Comparison of ENCODE assay signal across 24 mouse cellular contexts in the genomic region with DNA sequence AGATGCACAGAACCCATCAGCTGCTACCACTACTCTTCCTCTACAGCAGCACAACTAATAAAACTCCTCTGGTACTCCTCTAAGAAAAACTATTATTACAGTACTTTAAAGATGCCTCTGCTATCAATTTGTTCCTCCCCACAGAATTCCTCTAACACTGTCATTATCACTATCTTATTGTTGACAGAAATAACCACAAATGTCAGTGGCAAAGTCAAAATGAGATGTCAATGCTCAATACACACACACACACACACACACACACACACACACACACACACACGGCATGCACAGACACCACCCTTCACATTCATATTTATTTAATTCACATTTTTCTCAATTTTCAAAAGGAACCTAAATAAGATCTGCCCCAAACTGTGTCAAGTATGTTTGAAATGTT. TPM values are rescaled to one million over a fixed set of nuclear protein-coding genes. Genes with fewer than 3 reads are reported as not detected.
DNase-seq lines count a peak whose midpoint lies in the region; ATAC-seq and TF ChIP-seq lines count a peak whose summit lies in the region.
"Had no signal": no experiment of that assay in that cellular context is flagged by ENCODE, and none has a peak within 500 bp of the region (broad histone marks: within the 10 kb centered on the region; RNA-seq: fewer than 3 reads in every experiment).

No protein-coding gene starts in this region.

- no peaks in the 10 kb centered on the region for H3K36me3 ChIP-seq in heart, embryonic 13.5 days
- no peaks in the 10 kb centered on the region for H3K36me3 ChIP-seq in liver, embryonic 11.5 days (ENCODE audit: control insufficient read depth, insufficient read depth, low read length)
- no peaks in the 10 kb centered on the region; the same call in 1 of the 2 replicates for H3K36me3 ChIP-seq in liver, postnatal 0 days (replicated peaks; ENCODE audit: insufficient read depth, low read length)
- H3K36me3 ChIP-seq in MEL (ENCODE audit: control insufficient read depth in 1 of 2, insufficient read depth in 2 of 2, low read length in 2 of 2), result peaks cover 0 to 30% of the 10 kb centered on the region in 2 experiments; a peak in 2 of 4 replicates
- no peaks in the 10 kb centered on the region for H3K36me3 ChIP-seq in neural tube, embryonic 15.5 days
- H3K36me3 ChIP-seq: limb, embryonic 13.5 days; midbrain, embryonic 13.5 days; neural tube, embryonic 13.5 days; stomach, embryonic 15.5 days had no signal

- WGBS in heart, embryonic 13.5 days, result 21% methylated on average over 1 of the region's 1 CpGs
- WGBS in liver, embryonic 11.5 days, result 45% methylated on average over 1 of the region's 1 CpGs
- WGBS in liver, postnatal 0 days (ENCODE audit: insufficient replicate concordance), result 43% methylated on average over 1 of the region's 1 CpGs
- WGBS in neural tube, embryonic 15.5 days, result 80% methylated on average over 1 of the region's 1 CpGs

- 0 out of 2 replicates have a peak overlapping the region, but pooled peaks have one; percentile 60 for H3K27ac ChIP-seq in heart, embryonic 13.5 days (replicated peaks)
- no peak overlapping the region for H3K27ac ChIP-seq in liver, embryonic 11.5 days (ENCODE audit: low read depth, low read length)
- no peak overlapping the region for H3K27ac ChIP-seq in liver, postnatal 0 days (ENCODE audit: low read depth)
- no peak overlapping the region for H3K27ac ChIP-seq in MEL (ENCODE audit: control insufficient read depth, low read depth, low read length)
- H3K27ac ChIP-seq in neural tube, embryonic 15.5 days (replicated peaks), result no peak overlapping the region
- H3K27ac ChIP-seq: forebrain, embryonic 13.5 days; kidney, postnatal 0 days; limb, embryonic 13.5 days; midbrain, embryonic 13.5 days; neural tube, embryonic 13.5 days; stomach, embryonic 15.5 days had no signal

- peaks cover 63% of the 10 kb centered on the region for H3K4me1 ChIP-seq in heart, embryonic 13.5 days
- H3K4me1 ChIP-seq in liver, embryonic 11.5 days (replicated peaks; ENCODE audit: control insufficient read depth, insufficient read depth, low read length), result peaks cover 22% of the 10 kb centered on the region
- H3K4me1 ChIP-seq in liver, postnatal 0 days (ENCODE audit: insufficient read depth), result peaks cover 11% of the 10 kb centered on the region; the same call in 1 of the 2 replicates
- peaks cover 12 to 19% of the 10 kb centered on the region in 2 experiments for H3K4me1 ChIP-seq in MEL (ENCODE audit: control insufficient read depth in 1 of 2, insufficient read depth in 2 of 2, low read length in 2 of 2)
- H3K4me1 ChIP-seq in neural tube, embryonic 15.5 days, result peaks cover 23% of the 10 kb centered on the region
- H3K4me1 ChIP-seq: stomach, embryonic 15.5 days had no signal

- DNase-seq in heart, adult 8-10 months (ENCODE audit: low spot score), result no peak
- no peak for DNase-seq in liver, embryonic 11.5 days (ENCODE audit: low spot score)
- DNase-seq in liver, postnatal 0 days, result no peak
- DNase-seq in MEL (ENCODE audit: low read depth, low spot score), result peak; percentile 30
- no peak for DNase-seq in thymus, postnatal 25 days
- DNase-seq: adrenal gland, postnatal 10 days; cerebellum, adult 11 months; cerebellum, adult 9-10 months; cerebellum, postnatal 36 days; gastrocnemius, postnatal 14 days; kidney, adult 8-10 months; kidney, postnatal 4 days; lung, postnatal 36 days had no signal

- no peak for TF ChIP-seq CTCF in liver, postnatal 0 days (IDR thresholded peaks at IDR 0.05; ENCODE audit: low read depth)
- no peak for TF ChIP-seq CTCF in MEL (IDR thresholded peaks at IDR 0.05 in 2 of 3, conservative IDR thresholded peaks at IDR 0.05 in 1 of 3; ENCODE audit: control insufficient read depth in 1 of 3, insufficient read depth in 1 of 3, low read depth in 2 of 3, low read length in 3 of 3, poor library complexity in 1 of 3, severe bottlenecking in 1 of 3)

- ATAC-seq in heart, embryonic 13.5 days (ENCODE audit: extremely low read depth, insufficient number of reproducible peaks, low FRiP score, low TSS enrichment), result no peak
- peak; percentile 39; the same call in 1 of the 2 replicates for ATAC-seq in liver, embryonic 11.5 days (replicated peaks; ENCODE audit: low FRiP score)
- ATAC-seq in liver, postnatal 0 days, result no peak
- no peak for ATAC-seq in neural tube, embryonic 15.5 days (ENCODE audit: low FRiP score)
- ATAC-seq: forebrain, embryonic 13.5 days; hindbrain, embryonic 16.5 days; midbrain, embryonic 13.5 days; Patski had no signal

- no peak overlapping the region for H3K4me3 ChIP-seq in heart, embryonic 13.5 days
- H3K4me3 ChIP-seq in liver, embryonic 11.5 days (ENCODE audit: low read depth, low read length), result no peak overlapping the region
- no peak overlapping the region for H3K4me3 ChIP-seq in liver, postnatal 0 days (ENCODE audit: low read depth, low read length)
- no peak overlapping the region for H3K4me3 ChIP-seq in MEL (ENCODE audit: control insufficient read depth in 1 of 2, insufficient read depth in 1 of 2, low read depth in 2 of 2, low read length in 2 of 2)
- H3K4me3 ChIP-seq in neural tube, embryonic 15.5 days (replicated peaks), result no peak overlapping the region
- H3K4me3 ChIP-seq: forebrain, embryonic 13.5 days; limb, embryonic 13.5 days; megakaryocyte, embryonic 14.5 days; midbrain, embryonic 13.5 days; neural tube, embryonic 13.5 days; stomach, embryonic 15.5 days had no signal

- no peaks in the 10 kb centered on the region for H3K27me3 ChIP-seq in heart, embryonic 13.5 days (replicated peaks)
- H3K27me3 ChIP-seq in liver, embryonic 11.5 days (replicated peaks; ENCODE audit: control insufficient read depth, insufficient read depth, low read length), result no peaks in the 10 kb centered on the region
- H3K27me3 ChIP-seq in liver, postnatal 0 days (ENCODE audit: insufficient read depth, low read length), result no peaks in the 10 kb centered on the region
- H3K27me3 ChIP-seq in MEL (ENCODE audit: control insufficient read depth in 1 of 2, insufficient read depth in 2 of 2, low read length in 2 of 2), result no peaks in the 10 kb centered on the region
- H3K27me3 ChIP-seq in neural tube, embryonic 15.5 days (replicated peaks), result no peaks in the 10 kb centered on the region
- H3K27me3 ChIP-seq: forebrain, embryonic 13.5 days; limb, embryonic 13.5 days; megakaryocyte, embryonic 14.5 days; midbrain, embryonic 13.5 days; neural tube, embryonic 13.5 days; Patski; stomach, embryonic 15.5 days had no signal

- H3K4me2 ChIP-seq in heart, embryonic 13.5 days, result peak overlapping the region; percentile 32; the same call in 1 of the 2 replicates
- no peak overlapping the region for H3K4me2 ChIP-seq in liver, embryonic 11.5 days
- H3K4me2 ChIP-seq in liver, postnatal 0 days (ENCODE audit: low read depth, low read length), result no peak overlapping the region
- no peak overlapping the region for H3K4me2 ChIP-seq in neural tube, embryonic 15.5 days
- H3K4me2 ChIP-seq: forebrain, embryonic 13.5 days; limb, embryonic 13.5 days; midbrain, embryonic 13.5 days; neural tube, embryonic 13.5 days; stomach, embryonic 15.5 days had no signal

- no peaks in the 10 kb centered on the region for H3K9me3 ChIP-seq in heart, embryonic 13.5 days
- H3K9me3 ChIP-seq in liver, embryonic 11.5 days (ENCODE audit: control insufficient read depth, low read length), result no peaks in the 10 kb centered on the region
- no peaks in the 10 kb centered on the region for H3K9me3 ChIP-seq in liver, postnatal 0 days (ENCODE audit: low read length)
- H3K9me3 ChIP-seq in MEL (replicated peaks; ENCODE audit: insufficient read depth, low read length), result no peaks in the 10 kb centered on the region
- no peaks in the 10 kb centered on the region for H3K9me3 ChIP-seq in neural tube, embryonic 15.5 days (replicated peaks)
- H3K9me3 ChIP-seq: forebrain, embryonic 13.5 days; limb, embryonic 13.5 days; megakaryocyte, embryonic 14.5 days; midbrain, embryonic 13.5 days; neural tube, embryonic 13.5 days; stomach, embryonic 15.5 days had no signal

- TF ChIP-seq POLR2A in MEL (IDR thresholded peaks at IDR 0.05; ENCODE audit: control insufficient read depth in 1 of 2, insufficient read depth in 1 of 2, low read depth in 1 of 2, low read length in 2 of 2, poor library complexity in 1 of 2), result no peak

- TF ChIP-seq EP300 in liver, postnatal 0 days (IDR thresholded peaks at IDR 0.05; ENCODE audit: low read depth), result no peak
- TF ChIP-seq EP300 in MEL (IDR thresholded peaks at IDR 0.05; ENCODE audit: low read depth in 1 of 2, low read length in 2 of 2), result peak; percentile 53 to 56

- no peak overlapping the region for H3K9ac ChIP-seq in heart, embryonic 13.5 days
- H3K9ac ChIP-seq in liver, embryonic 11.5 days (ENCODE audit: low read depth, low read length), result no peak overlapping the region
- H3K9ac ChIP-seq in liver, postnatal 0 days (replicated peaks), result no peak overlapping the region
- no peak overlapping the region for H3K9ac ChIP-seq in MEL (ENCODE audit: control insufficient read depth, low read depth, low read length, poor library complexity, severe bottlenecking)
- H3K9ac ChIP-seq in neural tube, embryonic 15.5 days (replicated peaks), result no peak overlapping the region
- H3K9ac ChIP-seq: forebrain, embryonic 13.5 days; limb, embryonic 13.5 days; midbrain, embryonic 13.5 days; neural tube, embryonic 13.5 days; stomach, embryonic 15.5 days had no signal

- H3K79me2 ChIP-seq in MEL (ENCODE audit: control insufficient read depth, insufficient read depth, low read length, poor library complexity), result peaks cover 26% of the 10 kb centered on the region

- TF ChIP-seq RAD21 in MEL (IDR thresholded peaks at IDR 0.05; ENCODE audit: low read depth, low read length), result no peak

TF ChIP-seq in MEL, 35 proteins besides CTCF, POLR2A, EP300 and RAD21 (continues in another document):
- TF ChIP-seq GATA1 (IDR thresholded peaks at IDR 0.05; ENCODE audit: low read depth, low read length) (peak; percentile 22; the same call in 1 of the 2 replicates), SIN3A (IDR thresholded peaks at IDR 0.05; ENCODE audit: low read length) (peak; percentile 51; the same call in 1 of the 2 replicates), NRF1 (IDR thresholded peaks at IDR 0.05; ENCODE audit: insufficient read depth, low read depth, low read length, poor library complexity, severe bottlenecking) (no peak), USF1 (IDR thresholded peaks at IDR 0.05; ENCODE audit: low read depth, low read length) (no peak), UBTF (IDR thresholded peaks at IDR 0.05; ENCODE audit: borderline replicate concordance, insufficient read depth, low read depth, low read length) (no peak), ETS1 (IDR thresholded peaks at IDR 0.05; ENCODE audit: low read depth, low read length) (0 out of 2 replicates have a peak, but pooled peaks have one; percentile 7)

RNA-seq across cellular contexts. Expression of gene Pou2f1, which starts 8.2 kb away (rescaled TPM):
- polyA plus RNA-seq in heart, embryonic 13.5 days (2015; fragmentation: Nextera tagmentation; extraction: Ambion mirVana), result 9.3 and 10.2 TPM in 2 replicates
- total RNA-seq in heart, adult 8-10 months (2022), result 10 to 100 TPM in 3 of 4 experiments, 1 to 10 TPM in 1; 9.7 to 16.5 (median 11.5) TPM
- polyA plus RNA-seq in liver, embryonic 11.5 days (2014; fragmentation: Nextera tagmentation; extraction: Ambion mirVana), result 15.5 and 16.5 TPM in 2 replicates
- 3.3 and 3.4 TPM in 2 replicates for polyA plus RNA-seq in liver, postnatal 0 days (2015; fragmentation: Nextera tagmentation; extraction: Ambion mirVana)
- total RNA-seq in MEL (2012; rRNA removed), result 4.6 and 6.8 TPM in 2 replicates
- 10 to 100 TPM in 1 of 2 experiments, not detected in 1; 10.2 TPM for polyA plus RNA-seq in MEL (2012; ENCODE audit: insufficient read depth in 1 of 2, insufficient read length in 2 of 2, low read depth in 1 of 2, low replicate concordance in 2 of 2, missing spikeins in 1 of 2)
- 14.7 and 15.3 TPM in 2 replicates for polyA plus RNA-seq in neural tube, embryonic 15.5 days (2015; fragmentation: Nextera tagmentation; extraction: Ambion mirVana)
